In genomic region chr1:119518060-119518459, GRCm38 (mm10) we compare ENCODE assay signal across 19 mouse cellular contexts. TPM values are rescaled to one million over a fixed set of nuclear protein-coding genes. Genes with fewer than 3 reads are reported as not detected.
DNase-seq lines count a peak whose midpoint lies in the region; ATAC-seq and TF ChIP-seq lines count a peak whose summit lies in the region.
"Had no signal": no experiment of that assay in that cellular context is flagged by ENCODE, and none has a peak within 500 bp of the region (broad histone marks: within the 10 kb centered on the region; RNA-seq: fewer than 3 reads in every experiment).

No protein-coding gene starts in this region.

- H3K9me3 ChIP-seq in lung, embryonic 14.5 days (ENCODE audit: low read depth, low read length): no peaks in the 10 kb centered on the region
- H3K9me3 ChIP-seq: embryonic facial prominence, embryonic 15.5 days; intestine, embryonic 15.5 days had no signal

- ATAC-seq in lung, embryonic 14.5 days (ENCODE audit: insufficient read depth): no peak
- ATAC-seq in megakaryocyte progenitor cell, adult 5-6 weeks (replicated peaks; ENCODE audit: poor library complexity): no peak
- ATAC-seq: forebrain, embryonic 16.5 days; intestine, embryonic 15.5 days had no signal

- no peak overlapping the region for H3K4me2 ChIP-seq in lung, embryonic 14.5 days
- H3K4me2 ChIP-seq: embryonic facial prominence, embryonic 15.5 days; hindbrain, embryonic 14.5 days; intestine, embryonic 15.5 days had no signal

- peak; percentile 59 for DNase-seq in kidney, adult 11 months
- no peak for DNase-seq in kidney, adult 18-20 months
- DNase-seq in lung, embryonic 14.5 days: no peak
- no peak for DNase-seq in lung, postnatal 36 days
- peak; percentile 27 for DNase-seq in right cerebral cortex, postnatal 4 days
- DNase-seq in right cerebral cortex, postnatal 36 days (ENCODE audit: low spot score in 2 of 2): no peak
- DNase-seq: adrenal gland, adult 2 months; cerebellum, postnatal 14 days; gastrocnemius, postnatal 25 days; heart, postnatal 10 days; lung, postnatal 10 days; retina, postnatal 1 day; thymus, postnatal 25 days had no signal

- H3K27ac ChIP-seq in lung, embryonic 14.5 days (ENCODE audit: low read depth): peak overlapping the region; percentile 18; the same call in 1 of the 2 replicates
- H3K27ac ChIP-seq: embryonic facial prominence, embryonic 15.5 days; hindbrain, embryonic 14.5 days; intestine, embryonic 15.5 days; liver, embryonic 14.5 days had no signal

- WGBS in lung, embryonic 14.5 days: 57% methylated on average over 7 of the region's 7 CpGs

- H3K36me3 ChIP-seq in lung, embryonic 14.5 days (ENCODE audit: insufficient read depth): no peaks in the 10 kb centered on the region
- H3K36me3 ChIP-seq: embryonic facial prominence, embryonic 15.5 days; intestine, embryonic 15.5 days had no signal

- peaks cover 10% of the 10 kb centered on the region; the same call in 1 of the 2 replicates for H3K4me1 ChIP-seq in lung, embryonic 14.5 days (ENCODE audit: insufficient read depth)
- H3K4me1 ChIP-seq: embryonic facial prominence, embryonic 15.5 days had no signal

- H3K4me3 ChIP-seq in lung, embryonic 14.5 days (ENCODE audit: low read depth, low read length): no peak overlapping the region
- H3K4me3 ChIP-seq: embryonic facial prominence, embryonic 15.5 days; intestine, embryonic 15.5 days had no signal

- no peak overlapping the region for H3K9ac ChIP-seq in lung, embryonic 14.5 days
- H3K9ac ChIP-seq: embryonic facial prominence, embryonic 15.5 days; hindbrain, embryonic 14.5 days; intestine, embryonic 15.5 days; liver, embryonic 14.5 days had no signal

- no peaks in the 10 kb centered on the region for H3K27me3 ChIP-seq in lung, embryonic 14.5 days (ENCODE audit: insufficient read depth, low read length)
- H3K27me3 ChIP-seq: embryonic facial prominence, embryonic 15.5 days; intestine, embryonic 15.5 days had no signal

- TF ChIP-seq CTCF in lung, embryonic 14.5 days (IDR thresholded peaks at IDR 0.05; ENCODE audit: low read depth): no peak

RNA-seq across cellular contexts. Expression of gene Tmem185b, which starts 7.9 kb away (rescaled TPM):
- 32.4 and 33.2 TPM in 2 replicates for polyA plus RNA-seq in lung, embryonic 14.5 days (2014; fragmentation: Nextera tagmentation; extraction: Ambion mirVana)
- 16.6 and 19.5 TPM in 2 replicates for total RNA-seq in megakaryocyte progenitor cell, adult 5-6 weeks (2015)
- total RNA-seq in megakaryocyte progenitor cell, adult 5-6 weeks (2017): 10.2 and 11.2 TPM in 2 replicates

RNA-seq across cellular contexts. Expression of gene Ralb, which starts 13.5 kb away (rescaled TPM):
- 219 and 221 TPM in 2 replicates for polyA plus RNA-seq in lung, embryonic 14.5 days (2014; fragmentation: Nextera tagmentation; extraction: Ambion mirVana)
- 10.4 and 12.1 TPM in 2 replicates for total RNA-seq in megakaryocyte progenitor cell, adult 5-6 weeks (2015)
- 23.6 and 24.3 TPM in 2 replicates for total RNA-seq in megakaryocyte progenitor cell, adult 5-6 weeks (2017)

Comparison
In these comparisons a context has a peak if more than half of its experiments do, and no peak if none do; other contexts are left out.
1. DNase-seq: peak in kidney, adult 11 months (single experiment) and right cerebral cortex, postnatal 4 days (single experiment); none in kidney, adult 18-20 months (single experiment), lung, embryonic 14.5 days (single experiment), lung, postnatal 36 days (single experiment) and right cerebral cortex, postnatal 36 days (0 of 2).